Mouse (Mus musculus): ENCODE results near the gene Col26a1. TPM values are rescaled to one million over a fixed set of nuclear protein-coding genes. Genes with fewer than 3 reads are reported as not detected.

The Col26a1 gene
- polyA plus RNA-seq, 1 experiment from 2014 or later = 13.3 TPM

DNA sequence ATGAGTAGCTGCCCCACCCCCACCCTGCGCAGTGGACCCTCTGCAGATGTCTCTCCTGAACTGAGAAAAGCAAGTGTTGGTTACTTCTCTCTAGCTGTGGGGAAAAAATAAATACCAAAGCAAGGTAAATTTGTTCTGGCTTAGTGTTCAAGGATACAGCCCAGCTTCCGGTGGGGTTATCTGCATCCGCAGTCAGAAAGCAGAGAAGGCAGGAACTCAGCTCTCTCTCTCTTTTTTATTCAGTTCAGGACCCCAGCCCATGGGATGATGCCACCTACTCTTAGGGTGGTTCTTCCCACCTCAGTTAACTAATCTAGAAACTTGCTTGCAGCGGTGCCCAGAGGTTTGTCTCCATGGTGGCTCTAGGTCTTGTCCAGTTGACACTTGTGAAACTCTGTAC is 190.2 kb downstream of the Col26a1 start, which contains the start of gene Myl10:
Gene Myl10, plus strand, starts transcription at position 363 of the 400 bp plus-strand sequence.
- no peaks in the 10 kb centered on the region for H3K36me3 ChIP-seq (ENCODE audit: control insufficient read depth, insufficient read depth, low read length)
- no peak within 1 kb of the TSS for H3K9ac ChIP-seq (ENCODE audit: low read depth, low read length)
- WGBS (ENCODE audit: insufficient replicate concordance) = 86% methylated on average over 4 of the region's 4 CpGs
- no peak within 1 kb of the TSS for H3K27ac ChIP-seq (ENCODE audit: low read depth, low read length)
- no peaks in the 10 kb centered on the region for H3K27me3 ChIP-seq (ENCODE audit: control insufficient read depth, insufficient read depth, low read length)
- H3K9me3 ChIP-seq (replicated peaks; ENCODE audit: control insufficient read depth, low read length) = no peaks in the 10 kb centered on the region
- no peaks in the 10 kb centered on the region for H3K4me1 ChIP-seq (ENCODE audit: control insufficient read depth, insufficient read depth, low read length)
- no peak within 1 kb of the TSS for H3K4me2 ChIP-seq
- no peak within 1 kb of the TSS for H3K4me3 ChIP-seq (ENCODE audit: low read depth, low read length)
- no peak for ATAC-seq (replicated peaks; ENCODE audit: insufficient number of reproducible peaks, low FRiP score, low TSS enrichment)

Other genes starting within 250 kb of the Col26a1 start
- gene Myl10, start 190.1 kb downstream of the Col26a1 start, polyA plus RNA-seq (2014; fragmentation: Nextera tagmentation; extraction: Ambion mirVana) = not detected in 2 replicates
- 41.4 and 45.5 TPM in 2 replicates for gene Ift22, start 24.9 kb upstream of the Col26a1 start, polyA plus RNA-seq (2014; fragmentation: Nextera tagmentation; extraction: Ambion mirVana)
- 279 and 286 TPM in 2 replicates for gene Fis1, start 70.1 kb upstream of the Col26a1 start, polyA plus RNA-seq (2014; fragmentation: Nextera tagmentation; extraction: Ambion mirVana)
- 1.3 and 1.9 TPM in 2 replicates for gene Cldn15, start 83.4 kb upstream of the Col26a1 start, polyA plus RNA-seq (2014; fragmentation: Nextera tagmentation; extraction: Ambion mirVana)
- gene Plod3, start 103.8 kb upstream of the Col26a1 start, polyA plus RNA-seq (2014; fragmentation: Nextera tagmentation; extraction: Ambion mirVana) = 33.0 and 36.4 TPM in 2 replicates
- gene Znhit1, start 104.8 kb upstream of the Col26a1 start, polyA plus RNA-seq (2014; fragmentation: Nextera tagmentation; extraction: Ambion mirVana) = 92.4 and 92.9 TPM in 2 replicates
- 0.20 TPM in 1 of 2 replicates, not detected in the other for gene Vgf, start 143.2 kb upstream of the Col26a1 start, polyA plus RNA-seq (2014; fragmentation: Nextera tagmentation; extraction: Ambion mirVana)
- 131 and 145 TPM in 2 replicates for gene Ap1s1, start 162.9 kb upstream of the Col26a1 start, polyA plus RNA-seq (2014; fragmentation: Nextera tagmentation; extraction: Ambion mirVana)
- gene Serpine1, start 189.1 kb upstream of the Col26a1 start, polyA plus RNA-seq (2014; fragmentation: Nextera tagmentation; extraction: Ambion mirVana) = 0.52 and 0.97 TPM in 2 replicates
- gene Trim56, start 233.0 kb upstream of the Col26a1 start, polyA plus RNA-seq (2014; fragmentation: Nextera tagmentation; extraction: Ambion mirVana) = 5.8 and 9.4 TPM in 2 replicates

Data from heart, embryonic 11.5 days (tissue).